Mouse (Mus musculus) CH12.LX (cell line): Measurements from ENCODE around the gene Clcn7. TPM values are rescaled to one million over a fixed set of nuclear protein-coding genes. Genes with fewer than 3 reads are reported as not detected.
A peak's percentile ranks its signal among the peaks of the same experiment; 100 is the strongest.

ENCODE experiments used
- DNase-seq: peaks from one replicate; pipeline ENCODE4 v3.0.0-alpha.2; 2013; ENCODE audit errors: extremely low read depth
- H3K27ac ChIP-seq: 2 replicates; pipeline ENCODE4 v1.5.1; 2012; ENCODE audit warnings: low read depth, mild to moderate bottlenecking, control low read depth, moderate library complexity; ENCODE audit not compliant: insufficient read depth
- H3K27me3 ChIP-seq: replicated peaks from 2 replicates; pipeline ENCODE3; 2012; ENCODE audit warnings: inconsistent platforms
- H3K36me3 ChIP-seq, 2 experiments: replicated peaks in 1 of 2; 2 replicates each; pipeline versions ENCODE3 to v1.6.1; 2012; ENCODE audit warnings: inconsistent platforms in 1 of 2, low read length in 1 of 2, mild to moderate bottlenecking in 1 of 2, mixed read lengths in 1 of 2, moderate library complexity in 1 of 2; ENCODE audit not compliant: control insufficient read depth in 1 of 2, insufficient read depth in 1 of 2
- H3K4me1 ChIP-seq, 2 experiments: 2 replicates each; pipeline ENCODE4 v1.6.1; 2012; ENCODE audit warnings: inconsistent platforms in 1 of 2, moderate library complexity in 1 of 2; ENCODE audit not compliant: insufficient read depth in 2 of 2, control insufficient read depth in 1 of 2
- H3K4me2 ChIP-seq: 2 replicates; pipeline ENCODE4 v1.6.1; 2012; ENCODE audit warnings: low read depth, mild to moderate bottlenecking, control low read depth; ENCODE audit not compliant: poor library complexity, insufficient read depth, severe bottlenecking
- H3K4me3 ChIP-seq, 3 experiments: fragments of 150-350 bp in 1 of 3; sonication (generic) in 1 of 3; replicated peaks in 1 of 3; 2 replicates each; pipeline versions ENCODE3 to v1.5.1; 2011 to 2012; ENCODE audit warnings: low read depth in 2 of 3, low read length in 2 of 3, mild to moderate bottlenecking in 2 of 3, moderate library complexity in 2 of 3, control low read depth in 1 of 3, improper control_type of control experiment in 1 of 3, inconsistent platforms in 1 of 3, mixed read lengths in 1 of 3; ENCODE audit not compliant: poor library complexity in 1 of 3
- H3K79me2 ChIP-seq: replicated peaks from 2 replicates; pipeline ENCODE4 v1.6.1; 2012; ENCODE audit warnings: mild to moderate bottlenecking, moderate library complexity; ENCODE audit not compliant: control insufficient read depth, poor library complexity, insufficient read depth, severe bottlenecking; ENCODE audit errors: extremely low read depth
- H3K9ac ChIP-seq: 2 replicates; pipeline ENCODE4 v1.6.1; 2012; ENCODE audit warnings: low read depth, mild to moderate bottlenecking, control low read depth, moderate library complexity; ENCODE audit not compliant: insufficient read depth
- H3K9me3 ChIP-seq: replicated peaks from 2 replicates; pipeline ENCODE3; 2012; ENCODE audit warnings: low read length, inconsistent platforms, mixed read lengths
- BHLHE40 ChIP-seq: IDR thresholded peaks from 2 replicates; pipeline ENCODE4 v1.6.1; 2011; ENCODE audit warnings: mild to moderate bottlenecking, low read depth, low read length, improper control_type of control experiment
- CHD1 ChIP-seq: IDR thresholded peaks from 2 replicates; pipeline ENCODE4 v1.6.1; 2012; ENCODE audit warnings: low read depth, low read length, improper control_type of control experiment, inconsistent platforms
- CTCF ChIP-seq, 2 experiments: IDR thresholded peaks in 1 of 2; conservative IDR thresholded peaks in 1 of 2; 2 replicates each; pipeline ENCODE4 v1.5.1; 2011 to 2012; ENCODE audit warnings: low read depth in 2 of 2, low read length in 2 of 2, improper control_type of control experiment in 1 of 2, inconsistent platforms in 1 of 2, mild to moderate bottlenecking in 1 of 2, moderate library complexity in 1 of 2
- E2F4 ChIP-seq: IDR thresholded peaks from 2 replicates; pipeline ENCODE4 v1.6.1; 2011; ENCODE audit warnings: low read depth, low read length, improper control_type of control experiment; ENCODE audit not compliant: insufficient replicate concordance
- ELF1 ChIP-seq: IDR thresholded peaks from 2 replicates; pipeline ENCODE4 v1.6.1; 2014; ENCODE audit warnings: low read depth, mild to moderate bottlenecking, inconsistent platforms, low read length, improper control_type of control experiment
- HCFC1 ChIP-seq: IDR thresholded peaks from 2 replicates; pipeline ENCODE4 v1.6.1; 2012; ENCODE audit warnings: low read depth, mild to moderate bottlenecking, inconsistent platforms, low read length, improper control_type of control experiment
- IRF4 ChIP-seq: IDR thresholded peaks from 2 replicates; pipeline ENCODE4 v1.6.1; 2014; ENCODE audit warnings: low read depth, mild to moderate bottlenecking, inconsistent platforms, low read length, improper control_type of control experiment
- JUN ChIP-seq: IDR thresholded peaks from 2 replicates; pipeline ENCODE4 v1.6.1; 2011; ENCODE audit warnings: low read depth, mild to moderate bottlenecking, low read length, improper control_type of control experiment, moderate library complexity; ENCODE audit not compliant: insufficient read depth
- JUND ChIP-seq: conservative IDR thresholded peaks from 2 replicates; pipeline ENCODE4 v1.6.1; 2011; ENCODE audit warnings: low read depth, low read length, improper control_type of control experiment
- KAT2A ChIP-seq: IDR thresholded peaks from 2 replicates; pipeline ENCODE4 v1.6.1; 2012; ENCODE audit warnings: low read length, improper control_type of control experiment, inconsistent platforms; ENCODE audit not compliant: insufficient replicate concordance
- MAFK ChIP-seq: IDR thresholded peaks from 2 replicates; pipeline ENCODE4 v1.6.1; 2011; ENCODE audit warnings: low read length, improper control_type of control experiment; ENCODE audit not compliant: insufficient replicate concordance
- MAX ChIP-seq: IDR thresholded peaks from 2 replicates; pipeline ENCODE4 v1.6.1; 2011; ENCODE audit warnings: low read length, improper control_type of control experiment
- MAZ ChIP-seq: IDR thresholded peaks from 2 replicates; pipeline ENCODE4 v1.6.1; 2012; ENCODE audit warnings: low read depth, mild to moderate bottlenecking, inconsistent platforms, low read length, improper control_type of control experiment, moderate library complexity
- MEF2A ChIP-seq: IDR thresholded peaks from 2 replicates; pipeline ENCODE4 v1.6.1; 2014; ENCODE audit warnings: low read depth, mild to moderate bottlenecking, inconsistent platforms, low read length, improper control_type of control experiment, borderline replicate concordance
- MXI1 ChIP-seq: IDR thresholded peaks from 2 replicates; pipeline ENCODE4 v1.6.1; 2011; ENCODE audit warnings: mild to moderate bottlenecking, low read depth, low read length, improper control_type of control experiment
- MYC ChIP-seq: IDR thresholded peaks from 2 replicates; pipeline ENCODE4 v1.6.1; 2011; ENCODE audit warnings: low read depth, mild to moderate bottlenecking, improper control_type of control experiment, low read length
- NELFE ChIP-seq: IDR thresholded peaks from 2 replicates; pipeline ENCODE4 v1.6.1; 2011; ENCODE audit warnings: low read depth, low read length, improper control_type of control experiment
- NRF1 ChIP-seq: IDR thresholded peaks from 2 replicates; pipeline ENCODE4 v1.6.1; 2014; ENCODE audit warnings: low read depth, mild to moderate bottlenecking, inconsistent platforms, low read length, improper control_type of control experiment, moderate library complexity
- PAX5 ChIP-seq: IDR thresholded peaks from 2 replicates; pipeline ENCODE4 v1.6.1; 2012; ENCODE audit warnings: low read length, inconsistent platforms, mixed read lengths
- POLR2A ChIP-seq: IDR thresholded peaks from 2 replicates; pipeline ENCODE4 v1.6.1; 2011; ENCODE audit warnings: low read depth, mild to moderate bottlenecking, improper control_type of control experiment, low read length
- RAD21 ChIP-seq: IDR thresholded peaks from 2 replicates; pipeline ENCODE4 v1.6.1; 2011; ENCODE audit warnings: low read depth, mild to moderate bottlenecking, low read length, improper control_type of control experiment, moderate library complexity
- SIN3A ChIP-seq: IDR thresholded peaks from 2 replicates; pipeline ENCODE4 v1.6.1; 2012; ENCODE audit warnings: low read length, improper control_type of control experiment, inconsistent platforms
- SMC3 ChIP-seq: IDR thresholded peaks from 2 replicates; pipeline ENCODE4 v1.6.1; 2011; ENCODE audit warnings: low read depth, low read length, improper control_type of control experiment
- TBP ChIP-seq: conservative IDR thresholded peaks from 2 replicates; pipeline ENCODE4 v1.6.1; 2011; ENCODE audit warnings: low read depth, low read length, improper control_type of control experiment
- TCF12 ChIP-seq: IDR thresholded peaks from 2 replicates; pipeline ENCODE4 v1.6.1; 2014; ENCODE audit warnings: low read depth, mild to moderate bottlenecking, inconsistent platforms, low read length, improper control_type of control experiment
- USF2 ChIP-seq: conservative IDR thresholded peaks from 2 replicates; pipeline ENCODE4 v1.6.1; 2011; ENCODE audit warnings: low read depth, low read length, improper control_type of control experiment
- ZC3H11A ChIP-seq: IDR thresholded peaks from 2 replicates; pipeline ENCODE4 v1.6.1; 2012; ENCODE audit warnings: low read depth, mild to moderate bottlenecking, inconsistent platforms, low read length, improper control_type of control experiment
- ZMIZ1 ChIP-seq: IDR thresholded peaks from 2 replicates; pipeline ENCODE4 v1.6.1; 2012; ENCODE audit warnings: low read depth, mild to moderate bottlenecking, inconsistent platforms, low read length, improper control_type of control experiment
- ZNF384 ChIP-seq: IDR thresholded peaks from 2 replicates; pipeline ENCODE4 v1.6.1; 2012; ENCODE audit warnings: low read depth, low read length, improper control_type of control experiment, inconsistent platforms
- dilution Hi-C: fragments of 300-500 bp; cut with MboI; formaldehyde crosslinking; loops from 2 replicates; pipeline ENCODE4 v1.14.3; 2020; ENCODE audit warnings: low sequenced_read_pairs; ENCODE audit not compliant: extremely low pct_unique_long_range_greater_than_20kb, extremely low pct_ligation_motif_present
- in situ Hi-C: fragments of 300-500 bp; cut with MboI; formaldehyde crosslinking; loops from 3 replicates; pipeline ENCODE4 v1.14.3; 2019; ENCODE audit warnings: low sequenced_read_pairs, low pct_ligation_motif_present, low pct_unique_long_range_greater_than_20kb, mixed read lengths
- polyA plus RNA-seq: library from polyadenylated mRNA; unstranded; fragments of >175 nt; gene quantifications from 2 replicates; pipeline ENCODE4 v1.2.1, GENCODE M21; 2012; ENCODE audit warnings: low read depth; ENCODE audit not compliant: insufficient read length
- total RNA-seq, 2 experiments: library from RNA; depleted of rRNA; stranded (reverse); fragments of 300-350 nt in 1 of 2; fragments of >200 nt in 1 of 2; gene quantifications; 2 replicates each; pipeline ENCODE4 v1.2.3; 2012 to 2014

Gene Clcn7
- total and polyA plus RNA-seq, 3 experiments = 8.3 to 14.3 (median 11.6) TPM

- peaks cover 11 to 42% of the 10 kb centered on the region in 2 experiments for H3K36me3 ChIP-seq
- in situ Hi-C loops (loop anchor here (5.0 kb wide), 1 partner anchor 162 kb away; no protein-coding TSS in a partner anchor), dilution Hi-C loops (no loop called here)
- peak overlapping the region; percentile 67 for H3K9ac ChIP-seq
- H3K27me3 ChIP-seq = peaks cover 26% of the 10 kb centered on the region
- peak overlapping the region; percentile 72 to 79 (median 73) for H3K4me3 ChIP-seq
- peak overlapping the region; percentile 53 for H3K4me2 ChIP-seq
- H3K4me1 ChIP-seq = peaks cover 2 to 30% of the 10 kb centered on the region in 2 experiments; a peak in 3 of 4 replicates
- H3K9me3 ChIP-seq = no peaks in the 10 kb centered on the region
- no peaks in the 10 kb centered on the region for H3K79me2 ChIP-seq
- peak overlapping the region; percentile 35; the same call in 1 of the 2 replicates for H3K27ac ChIP-seq
- TF ChIP-seq ZC3H11A (no peak), MAFK (no peak), SIN3A (peak; percentile 65), ZNF384 (no peak), MAX (no peak), IRF4 (no peak)
- peak; percentile 63 for DNase-seq
These were observed 18.1 kb upstream of the Clcn7 start for GRCm38 (mm10) chr17:25114908-25115645.

GRCm38 (mm10) chr17:25115664-25116432, 17.3 kb upstream of the Clcn7 start, which contains the start of gene Telo2:
Telo2 (minus strand) TSS chr17:25115967.
- Histone ChIP-seq H3K36me3 (peaks cover 3 to 34% of the 10 kb centered on the region in 2 experiments), H3K4me1 (peaks cover 2 to 30% of the 10 kb centered on the region in 2 experiments; a peak in 3 of 4 replicates), H3K9me3 (no peaks in the 10 kb centered on the region), H3K27me3 (peaks cover 34% of the 10 kb centered on the region), H3K27ac (peak within 1 kb of the TSS; percentile 35; the same call in 1 of the 2 replicates), H3K9ac (peak within 1 kb of the TSS; percentile 67), H3K79me2 (no peaks in the 10 kb centered on the region), H3K4me3 (peak within 1 kb of the TSS; percentile 72 to 79 (median 73)), H3K4me2 (peak within 1 kb of the TSS; percentile 53)
- DNase-seq = peak; percentile 91
- in situ Hi-C loops (no loop called here), dilution Hi-C loops (no loop called here)
- TF ChIP-seq ZMIZ1 = peak; percentile 56; the same call in 1 of the 2 replicates
- no peak for TF ChIP-seq PAX5
- no peak; the same call in 1 of the 2 replicates for TF ChIP-seq MAFK
- TF ChIP-seq CHD1 = no peak; the same call in 1 of the 2 replicates
- peak; percentile 98 for TF ChIP-seq ZC3H11A
- TF ChIP-seq ELF1 = peak; percentile 71
- no peak for TF ChIP-seq USF2
- TF ChIP-seq TBP = peak; percentile 57; the same call in 1 of the 2 replicates
- TF ChIP-seq E2F4 = peak; percentile 76; the same call in 1 of the 2 replicates
- peak; percentile 98 for TF ChIP-seq MXI1
- TF ChIP-seq MYC = peak; percentile 99
- TF ChIP-seq POLR2A = peak; percentile 84
- no peak for TF ChIP-seq RAD21
- TF ChIP-seq MEF2A = peak; percentile 74
- peak; percentile 95 for TF ChIP-seq NRF1
- peak; percentile 69; the same call in 1 of the 2 replicates for TF ChIP-seq KAT2A
- TF ChIP-seq HCFC1 = peak; percentile 84
- no peak for TF ChIP-seq SMC3
- TF ChIP-seq NELFE = peak; percentile 87
- no peak for TF ChIP-seq JUN
- no peak for TF ChIP-seq JUND
- TF ChIP-seq TCF12 = peak; percentile 84
- no peak for TF ChIP-seq CTCF (conservative IDR thresholded peaks at IDR 0.05 in 1 of 2, IDR thresholded peaks at IDR 0.05 in 1 of 2; ENCODE audit: low read depth in 2 of 2, low read length in 2 of 2)
- TF ChIP-seq MAZ = 0 out of 2 replicates have a peak, but pooled peaks have one; percentile 35
- TF ChIP-seq SIN3A = peak; percentile 85
- TF ChIP-seq BHLHE40 = peak; percentile 88
